Mouse (Mus musculus): ENCODE results near the gene Lpin3. TPM values are rescaled to one million over a fixed set of nuclear protein-coding genes. Genes with fewer than 3 reads are reported as not detected.

The Lpin3 gene
- polyA plus RNA-seq, 1 experiment from 2014 or later, result 0.41 TPM

GRCm38 (mm10) chr2:160933890-160934289, 53.4 kb downstream of the Lpin3 start:
- H3K4me2 ChIP-seq, result no peak overlapping the region
- ATAC-seq (ENCODE audit: insufficient read depth), result no peak
- H3K27ac ChIP-seq (replicated peaks), result no peak overlapping the region
- no peaks in the 10 kb centered on the region for H3K36me3 ChIP-seq (replicated peaks)
- no peak overlapping the region for H3K4me3 ChIP-seq (replicated peaks)
- no peaks in the 10 kb centered on the region for H3K9me3 ChIP-seq (replicated peaks)
- no peaks in the 10 kb centered on the region for H3K4me1 ChIP-seq (replicated peaks)
- 48% methylated on average over 5 of the region's 5 CpGs for WGBS (ENCODE audit: insufficient replicate concordance)
- H3K9ac ChIP-seq, result no peak overlapping the region
- H3K27me3 ChIP-seq, result no peaks in the 10 kb centered on the region

DNA sequence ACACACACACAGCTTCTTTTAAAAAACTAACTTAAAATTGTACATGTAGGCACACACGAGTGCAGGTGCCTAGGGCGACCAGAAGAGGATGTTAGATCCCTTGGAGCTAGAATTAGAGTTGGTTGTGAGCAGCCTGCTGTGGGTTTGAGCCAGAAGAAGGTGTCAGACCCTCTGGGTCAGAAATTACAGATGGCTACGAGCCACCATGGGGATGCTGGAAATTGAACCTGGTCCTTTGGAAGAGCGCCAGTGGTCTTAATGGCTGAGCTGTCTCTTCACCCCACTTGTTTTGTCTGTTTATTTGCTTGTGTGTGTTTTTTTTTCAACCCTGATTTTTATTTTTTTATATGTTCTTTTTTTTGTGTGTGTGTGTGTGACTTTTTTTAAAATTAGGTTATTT, 54.0 kb downstream of the Lpin3 start:
- Histone ChIP-seq H3K9ac (no peak overlapping the region), H3K36me3 (replicated peaks) (no peaks in the 10 kb centered on the region), H3K4me2 (no peak overlapping the region), H3K4me3 (replicated peaks) (no peak overlapping the region), H3K4me1 (replicated peaks) (no peaks in the 10 kb centered on the region), H3K27me3 (no peaks in the 10 kb centered on the region), H3K27ac (replicated peaks) (no peak overlapping the region), H3K9me3 (replicated peaks) (no peaks in the 10 kb centered on the region)
- no peak for ATAC-seq (ENCODE audit: insufficient read depth)
- WGBS (ENCODE audit: insufficient replicate concordance), result 53% methylated on average over 4 of the region's 4 CpGs

DNA sequence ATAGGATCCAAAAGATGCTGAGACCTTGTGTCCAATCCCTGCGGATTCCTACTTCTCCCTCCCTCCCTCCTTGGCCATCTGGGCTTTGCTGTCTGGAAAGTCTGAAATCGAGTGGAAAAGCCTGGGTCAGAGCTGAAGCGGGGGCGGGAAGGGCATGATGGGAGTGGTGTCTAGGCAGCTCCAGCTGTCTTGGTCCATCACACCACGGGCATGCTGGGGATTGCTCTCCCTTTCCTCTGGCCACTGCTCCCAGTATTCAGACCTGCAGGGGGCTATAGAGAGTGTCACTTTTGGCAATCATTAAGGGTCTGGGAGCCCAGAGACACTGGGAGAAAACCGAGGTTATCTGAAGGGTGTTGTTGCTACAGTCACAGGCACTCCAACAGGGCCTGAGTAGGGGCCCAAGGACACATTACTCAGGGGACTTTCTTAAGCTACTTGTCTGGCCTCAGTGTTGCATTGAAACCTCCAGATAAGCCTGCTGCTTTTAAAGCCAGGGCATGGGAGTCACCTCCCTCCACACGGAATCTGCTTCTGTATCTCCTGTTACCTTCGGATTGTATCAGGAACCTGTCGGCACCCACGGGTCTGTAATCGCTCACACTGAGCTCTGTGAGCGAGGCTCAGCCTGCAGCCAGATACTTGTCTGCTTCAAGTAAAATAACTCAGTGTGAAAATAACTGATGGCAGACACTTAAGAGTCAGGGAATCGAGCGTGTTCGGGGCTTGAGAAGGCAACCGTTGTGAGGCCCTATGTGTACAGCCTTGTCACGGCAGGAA, 60.6 kb downstream of the Lpin3 start:
- WGBS (ENCODE audit: insufficient replicate concordance), result 60% methylated on average over 17 of the region's 17 CpGs
- no peaks in the 10 kb centered on the region for H3K36me3 ChIP-seq (replicated peaks)

DNA sequence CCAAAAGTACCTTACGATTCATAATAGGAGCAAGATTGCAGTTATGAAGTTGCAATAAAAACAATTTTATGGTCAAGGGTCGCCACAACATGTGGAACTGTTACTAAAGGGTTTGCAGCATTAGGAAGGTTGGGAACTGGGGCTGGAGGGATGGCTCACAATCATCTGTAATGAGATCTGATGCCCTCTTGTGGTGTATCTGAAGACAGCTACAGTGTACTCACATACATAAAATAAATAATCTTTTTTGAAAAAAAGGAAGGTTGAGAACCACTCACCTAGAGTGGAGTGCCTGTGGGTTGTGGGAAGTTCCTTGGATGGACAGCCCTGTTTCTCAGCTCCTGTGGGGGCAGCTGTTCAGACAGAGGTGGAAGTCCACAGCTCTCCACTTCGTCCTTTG, 62.0 kb downstream of the Lpin3 start:
- Histone ChIP-seq H3K27ac (replicated peaks) (no peak overlapping the region), H3K9me3 (replicated peaks) (no peaks in the 10 kb centered on the region), H3K9ac (no peak overlapping the region), H3K4me3 (replicated peaks) (no peak overlapping the region), H3K27me3 (no peaks in the 10 kb centered on the region), H3K4me2 (no peak overlapping the region), H3K4me1 (replicated peaks) (no peaks in the 10 kb centered on the region), H3K36me3 (replicated peaks) (no peaks in the 10 kb centered on the region)
- 48% methylated on average over 3 of the region's 3 CpGs for WGBS (ENCODE audit: insufficient replicate concordance)
- no peak for ATAC-seq (ENCODE audit: insufficient read depth)

More for the DNA sequence above, 60.6 kb downstream of the Lpin3 start:
- no peak for ATAC-seq (ENCODE audit: insufficient read depth)
- Histone ChIP-seq H3K9me3 (replicated peaks) (no peaks in the 10 kb centered on the region), H3K27me3 (no peaks in the 10 kb centered on the region), H3K4me3 (replicated peaks) (no peak overlapping the region), H3K4me2 (no peak overlapping the region), H3K9ac (no peak overlapping the region), H3K27ac (replicated peaks) (no peak overlapping the region), H3K4me1 (replicated peaks) (no peaks in the 10 kb centered on the region)

DNA sequence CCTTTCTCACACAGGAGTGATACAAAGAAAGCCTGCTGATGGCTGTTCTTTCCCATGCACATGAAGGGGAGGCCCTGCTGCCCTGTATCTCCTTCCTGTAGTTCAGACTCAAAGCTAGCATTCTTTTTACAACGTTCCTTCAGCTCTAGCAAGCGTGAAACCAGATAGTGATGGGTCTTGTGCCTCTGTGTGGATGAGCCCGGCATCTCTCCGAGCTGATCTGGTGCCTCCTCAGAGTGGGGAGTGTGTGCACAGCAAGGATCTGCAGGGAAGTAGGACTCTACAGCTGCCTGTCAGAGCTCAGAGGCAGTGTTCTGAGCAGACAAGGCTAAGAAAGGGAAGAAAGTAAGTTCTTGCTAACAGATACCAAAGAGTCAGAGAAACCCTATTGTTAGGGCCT, 71.1 kb downstream of the Lpin3 start:
- no peak overlapping the region for H3K4me2 ChIP-seq
- no peak overlapping the region for H3K9ac ChIP-seq
- peaks cover 31% of the 10 kb centered on the region for H3K36me3 ChIP-seq (replicated peaks)
- H3K4me3 ChIP-seq (replicated peaks), result no peak overlapping the region
- H3K27me3 ChIP-seq, result no peaks in the 10 kb centered on the region
- H3K9me3 ChIP-seq (replicated peaks), result no peaks in the 10 kb centered on the region
- 70% methylated on average over 4 of the region's 4 CpGs for whole genome bisulfite sequencing (ENCODE audit: insufficient replicate concordance)
- no peaks in the 10 kb centered on the region for H3K4me1 ChIP-seq (replicated peaks)
- ATAC-seq (ENCODE audit: insufficient read depth), result no peak
- H3K27ac ChIP-seq (replicated peaks), result no peak overlapping the region

DNA sequence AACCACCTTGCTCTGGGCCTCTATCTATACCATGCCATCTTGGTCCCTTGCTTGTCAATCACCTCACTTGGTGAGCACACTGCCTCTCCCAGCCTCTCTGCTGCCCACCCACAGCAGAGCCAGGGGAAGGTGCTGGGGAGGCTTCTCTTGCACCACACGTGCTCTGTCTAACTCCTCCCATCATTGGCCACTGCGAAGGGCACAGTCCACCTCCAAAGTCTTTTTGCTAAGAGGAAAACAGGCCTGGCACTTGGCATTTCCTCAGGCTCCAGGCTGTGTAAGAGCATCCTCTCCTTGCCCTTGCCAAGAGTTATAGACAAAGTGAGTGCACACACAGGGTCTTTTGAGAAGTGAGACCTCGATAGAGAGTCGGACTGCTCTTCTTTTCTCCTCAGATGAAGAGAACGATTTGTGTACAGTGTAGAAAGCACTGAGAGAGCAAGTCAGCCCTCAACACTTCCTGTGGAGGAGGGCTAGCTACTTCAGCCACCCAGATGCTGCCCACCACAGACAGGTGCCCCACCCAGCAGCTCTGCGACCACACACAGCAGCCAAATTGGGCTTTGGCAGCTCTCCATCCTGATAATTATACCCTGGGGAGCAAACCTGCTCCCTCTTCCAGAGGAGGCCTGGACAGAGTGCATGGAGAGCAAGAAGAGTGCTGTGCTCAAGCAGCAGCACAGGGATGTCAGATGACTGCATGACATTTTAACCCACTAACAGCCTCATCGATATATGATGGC, 72.8 kb downstream of the Lpin3 start:
- H3K4me3 ChIP-seq (replicated peaks), result no peak overlapping the region
- WGBS (ENCODE audit: insufficient replicate concordance), result 59% methylated on average over 7 of the region's 7 CpGs
- H3K4me1 ChIP-seq (replicated peaks), result no peaks in the 10 kb centered on the region
- peaks cover 31% of the 10 kb centered on the region for H3K36me3 ChIP-seq (replicated peaks)
- no peak overlapping the region for H3K4me2 ChIP-seq
- ATAC-seq (ENCODE audit: insufficient read depth), result no peak
- H3K27me3 ChIP-seq, result no peaks in the 10 kb centered on the region
- no peak overlapping the region for H3K9ac ChIP-seq
- H3K27ac ChIP-seq (replicated peaks), result no peak overlapping the region
- H3K9me3 ChIP-seq (replicated peaks), result no peaks in the 10 kb centered on the region

DNA sequence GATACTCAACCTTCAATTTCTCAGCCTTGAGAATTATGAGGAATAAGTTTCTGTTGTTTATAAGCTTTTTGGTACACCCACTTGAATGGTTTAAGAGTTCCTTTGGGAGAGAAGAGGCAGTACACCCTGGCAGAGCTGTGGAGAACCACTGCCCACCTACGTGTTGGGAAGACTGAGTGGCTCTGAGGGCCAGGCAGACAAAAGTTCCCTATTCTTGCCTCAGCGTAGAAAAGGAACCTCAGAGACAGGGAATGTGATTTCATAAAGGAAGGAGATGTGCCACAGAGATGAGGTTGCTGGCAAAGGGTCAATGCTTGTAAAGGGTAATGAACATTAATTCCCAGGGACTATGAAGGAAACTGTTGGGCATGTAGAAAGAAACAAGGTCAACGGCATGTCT, 74.1 kb downstream of the Lpin3 start:
- 76% methylated on average over 3 of the region's 3 CpGs for WGBS (ENCODE audit: insufficient replicate concordance)

GRCm38 (mm10) chr2:160955331-160955730, 74.9 kb downstream of the Lpin3 start:
- 68% methylated on average over 7 of the region's 7 CpGs for WGBS (ENCODE audit: insufficient replicate concordance)
- H3K9ac ChIP-seq, result no peak overlapping the region
- H3K4me2 ChIP-seq, result no peak overlapping the region
- H3K36me3 ChIP-seq (replicated peaks), result peaks cover 19% of the 10 kb centered on the region
- no peaks in the 10 kb centered on the region for H3K9me3 ChIP-seq (replicated peaks)
- no peak overlapping the region for H3K4me3 ChIP-seq (replicated peaks)
- H3K27ac ChIP-seq (replicated peaks), result no peak overlapping the region
- no peak for ATAC-seq (ENCODE audit: insufficient read depth)
- no peaks in the 10 kb centered on the region for H3K27me3 ChIP-seq
- H3K4me1 ChIP-seq (replicated peaks), result no peaks in the 10 kb centered on the region

More for the DNA sequence above, 74.1 kb downstream of the Lpin3 start:
- Histone ChIP-seq H3K27me3 (no peaks in the 10 kb centered on the region), H3K36me3 (replicated peaks) (peaks cover 22% of the 10 kb centered on the region), H3K27ac (replicated peaks) (no peak overlapping the region), H3K4me2 (no peak overlapping the region), H3K9me3 (replicated peaks) (no peaks in the 10 kb centered on the region), H3K4me3 (replicated peaks) (no peak overlapping the region), H3K9ac (no peak overlapping the region), H3K4me1 (replicated peaks) (no peaks in the 10 kb centered on the region)
- ATAC-seq (ENCODE audit: insufficient read depth), result no peak

Other genes starting within 250 kb of the Lpin3 start
- 55.3 and 56.7 TPM in 2 replicates for gene Top1, start 234.8 kb upstream of the Lpin3 start, polyA plus RNA-seq (2015; fragmentation: Nextera tagmentation; extraction: Ambion mirVana)
- 4.5 and 5.2 TPM in 2 replicates for gene Plcg1, start 149.4 kb upstream of the Lpin3 start, polyA plus RNA-seq (2015; fragmentation: Nextera tagmentation; extraction: Ambion mirVana)
- gene Zhx3, start 7.7 kb upstream of the Lpin3 start, polyA plus RNA-seq (2015; fragmentation: Nextera tagmentation; extraction: Ambion mirVana), result 2.3 and 2.8 TPM in 2 replicates
- gene Emilin3, start 31.7 kb downstream of the Lpin3 start, polyA plus RNA-seq (2015; fragmentation: Nextera tagmentation; extraction: Ambion mirVana), result 0.55 and 0.64 TPM in 2 replicates
- gene Chd6, start 228.4 kb downstream of the Lpin3 start, polyA plus RNA-seq (2015; fragmentation: Nextera tagmentation; extraction: Ambion mirVana), result 3.5 and 3.7 TPM in 2 replicates

Measured in liver, embryonic 15.5 days (tissue).